Mouse (Mus musculus) heart, embryonic 15.5 days (tissue): ENCODE data around the gene Extl2. TPM values are rescaled to one million over a fixed set of nuclear protein-coding genes. Genes with fewer than 3 reads are reported as not detected.
A peak's percentile ranks its signal among the peaks of the same experiment; 100 is the strongest.

ENCODE experiments used
- ATAC-seq: fragments of 200-750 bp; cut with Nextera tagmentation; replicated peaks from 2 replicates; pipeline ENCODE4 v1.8.0; 2017; ENCODE audit warnings: low read depth, moderate TSS enrichment; ENCODE audit not compliant: insufficient number of reproducible peaks, insufficient read depth, low FRiP score
- H3K27ac ChIP-seq: fragments of 300-500 bp; sonication (generic); 2 replicates; pipeline ENCODE4 v1.5.1; 2015; ENCODE audit warnings: mild to moderate bottlenecking, inconsistent platforms
- H3K27me3 ChIP-seq: fragments of 300-500 bp; sonication (generic); 2 replicates; pipeline ENCODE4 v1.6.1; 2015; ENCODE audit warnings: inconsistent platforms
- H3K36me3 ChIP-seq: fragments of 300-500 bp; sonication (generic); 2 replicates; pipeline ENCODE4 v1.6.1; 2015; ENCODE audit warnings: mild to moderate bottlenecking, inconsistent platforms
- H3K4me1 ChIP-seq: fragments of 300-500 bp; sonication (generic); replicated peaks from 2 replicates; pipeline ENCODE4 v1.6.1; 2015; ENCODE audit warnings: inconsistent platforms
- H3K4me2 ChIP-seq: fragments of 300-500 bp; sonication (generic); 2 replicates; pipeline ENCODE4 v1.6.1; 2015; ENCODE audit warnings: inconsistent platforms, mild to moderate bottlenecking, moderate library complexity
- H3K4me3 ChIP-seq: fragments of 300-500 bp; sonication (generic); 2 replicates; pipeline ENCODE4 v1.5.1; 2015; ENCODE audit warnings: mild to moderate bottlenecking, inconsistent platforms
- H3K9ac ChIP-seq: fragments of 300-500 bp; sonication (generic); 2 replicates; pipeline ENCODE4 v1.6.1; 2015; ENCODE audit warnings: mild to moderate bottlenecking, inconsistent platforms
- H3K9me3 ChIP-seq: fragments of 300-500 bp; sonication (generic); replicated peaks from 2 replicates; pipeline ENCODE4 v1.6.1; 2016; ENCODE audit warnings: inconsistent platforms
- WGBS: fragments of 180-500 bp; shearing (Covaris S2); methylation state at CpG from one replicate; pipeline ENCODE4 v1.1.7; 2015; ENCODE audit warnings: mixed read lengths; 5-methylcytosine and 5-hydroxymethylcytosine counted together
- polyA plus RNA-seq: library from polyadenylated mRNA; unstranded; fragments of >200 nt; fragmentation: Nextera tagmentation; extraction: Ambion mirVana; gene quantifications from 2 replicates; pipeline ENCODE4 v1.2.1, GENCODE M21; 2015

The Extl2 gene
- polyA plus RNA-seq, 1 experiment from 2014 or later, result 19.0 TPM

- Histone ChIP-seq H3K27ac (no peak overlapping the region), H3K9ac (no peak overlapping the region), H3K4me2 (no peak overlapping the region), H3K27me3 (no peaks in the 10 kb centered on the region), H3K9me3 (no peaks in the 10 kb centered on the region), H3K4me1 (peaks cover 5% of the 10 kb centered on the region; the same call in 1 of the 2 replicates), H3K4me3 (no peak overlapping the region), H3K36me3 (peaks cover 24% of the 10 kb centered on the region; the same call in 1 of the 2 replicates)
- 64% methylated on average over 10 of the region's 10 CpGs for WGBS
- ATAC-seq, result peak; percentile 80
Measured at GRCm38 (mm10) chr3:115974995-115975394, 32.3 kb upstream of the Extl2 start.

GRCm38 (mm10) chr3:115979000-115979399, 28.3 kb upstream of the Extl2 start:
- Histone ChIP-seq H3K36me3 (peaks cover 39% of the 10 kb centered on the region), H3K4me3 (no peak overlapping the region), H3K9me3 (no peaks in the 10 kb centered on the region), H3K9ac (no peak overlapping the region), H3K4me1 (peaks cover 5% of the 10 kb centered on the region; the same call in 1 of the 2 replicates), H3K4me2 (no peak overlapping the region), H3K27me3 (no peaks in the 10 kb centered on the region), H3K27ac (no peak overlapping the region)
- no peak for ATAC-seq
- WGBS, result 33% methylated on average over 1 of the region's 1 CpGs

- no peaks in the 10 kb centered on the region for H3K27me3 ChIP-seq
- H3K27ac ChIP-seq, result no peak overlapping the region
- H3K9me3 ChIP-seq, result no peaks in the 10 kb centered on the region
- ATAC-seq, result no peak
- H3K4me3 ChIP-seq, result no peak overlapping the region
- 89% methylated on average over 8 of the region's 8 CpGs for WGBS
- H3K4me1 ChIP-seq, result 0 out of 2 replicates have a peak, but pooled peaks cover 4% of the 10 kb centered on the region
- peaks cover 44% of the 10 kb centered on the region for H3K36me3 ChIP-seq
- no peak overlapping the region for H3K9ac ChIP-seq
- no peak overlapping the region for H3K4me2 ChIP-seq
Measured at GRCm38 (mm10) chr3:115983217-115983616, 24.0 kb upstream of the Extl2 start.

GRCm38 (mm10) chr3:115984653-115985052, 22.6 kb upstream of the Extl2 start:
- no peaks in the 10 kb centered on the region for H3K9me3 ChIP-seq
- H3K9ac ChIP-seq, result no peak overlapping the region
- no peaks in the 10 kb centered on the region for H3K27me3 ChIP-seq
- H3K4me3 ChIP-seq, result no peak overlapping the region
- no peak overlapping the region for H3K4me2 ChIP-seq
- 92% methylated on average over 9 of the region's 9 CpGs for WGBS
- no peak overlapping the region for H3K27ac ChIP-seq
- H3K36me3 ChIP-seq, result peaks cover 50% of the 10 kb centered on the region
- ATAC-seq, result no peak
- H3K4me1 ChIP-seq, result 0 out of 2 replicates have a peak, but pooled peaks cover 4% of the 10 kb centered on the region

GRCm38 (mm10) chr3:115985183-115985892, 21.9 kb upstream of the Extl2 start:
- WGBS, result 61% methylated on average over 9 of the region's 9 CpGs
- Histone ChIP-seq H3K27me3 (no peaks in the 10 kb centered on the region), H3K36me3 (peaks cover 54% of the 10 kb centered on the region), H3K4me3 (no peak overlapping the region), H3K9me3 (no peaks in the 10 kb centered on the region), H3K9ac (no peak overlapping the region), H3K27ac (no peak overlapping the region), H3K4me1 (0 out of 2 replicates have a peak, but pooled peaks cover 4% of the 10 kb centered on the region), H3K4me2 (no peak overlapping the region)
- ATAC-seq, result no peak; the same call in 1 of the 2 replicates

GRCm38 (mm10) chr3:115992103-115992502, 15.2 kb upstream of the Extl2 start:
- no peak for ATAC-seq
- Histone ChIP-seq H3K27ac (no peak overlapping the region), H3K9me3 (no peaks in the 10 kb centered on the region), H3K36me3 (peaks cover 27% of the 10 kb centered on the region), H3K4me1 (peaks cover 4% of the 10 kb centered on the region; the same call in 1 of the 2 replicates), H3K4me2 (no peak overlapping the region), H3K27me3 (no peaks in the 10 kb centered on the region), H3K4me3 (no peak overlapping the region), H3K9ac (no peak overlapping the region)
- WGBS, result 57% methylated on average over 4 of the region's 4 CpGs

- ATAC-seq, result no peak
- H3K4me2 ChIP-seq, result no peak overlapping the region
- peaks cover 27% of the 10 kb centered on the region for H3K36me3 ChIP-seq
- H3K9me3 ChIP-seq, result no peaks in the 10 kb centered on the region
- no peak overlapping the region for H3K27ac ChIP-seq
- H3K27me3 ChIP-seq, result no peaks in the 10 kb centered on the region
- no peak overlapping the region for H3K9ac ChIP-seq
- H3K4me1 ChIP-seq, result peaks cover 4% of the 10 kb centered on the region; the same call in 1 of the 2 replicates
- WGBS, result 70% methylated on average over 4 of the region's 4 CpGs
- H3K4me3 ChIP-seq, result no peak overlapping the region
Measured at GRCm38 (mm10) chr3:115992588-115992987, 14.7 kb upstream of the Extl2 start.

- H3K9me3 ChIP-seq, result no peaks in the 10 kb centered on the region
- H3K9ac ChIP-seq, result no peak overlapping the region
- no peak overlapping the region for H3K4me2 ChIP-seq
- ATAC-seq, result no peak
- 80% methylated on average over 10 of the region's 10 CpGs for WGBS
- peaks cover 29% of the 10 kb centered on the region for H3K36me3 ChIP-seq
- H3K4me1 ChIP-seq, result peaks cover 4% of the 10 kb centered on the region; the same call in 1 of the 2 replicates
- H3K27ac ChIP-seq, result no peak overlapping the region
- no peaks in the 10 kb centered on the region for H3K27me3 ChIP-seq
- H3K4me3 ChIP-seq, result no peak overlapping the region
Measured at GRCm38 (mm10) chr3:115993025-115993424, 14.2 kb upstream of the Extl2 start.

- WGBS, result 82% methylated on average over 5 of the region's 5 CpGs
- Histone ChIP-seq H3K4me3 (no peak overlapping the region), H3K9me3 (no peaks in the 10 kb centered on the region)
Measured at GRCm38 (mm10) chr3:115996929-115997328, 10.3 kb upstream of the Extl2 start.

GRCm38 (mm10) chr3:116006284-116006977, 831 bp upstream of the Extl2 start:
- H3K27me3 ChIP-seq, result no peaks in the 10 kb centered on the region
- H3K36me3 ChIP-seq, result peaks cover 18% of the 10 kb centered on the region; the same call in 1 of the 2 replicates
- peak overlapping the region; percentile 90 for H3K27ac ChIP-seq
- peak overlapping the region; percentile 76 for H3K4me3 ChIP-seq
- 7% methylated on average over 12 of the region's 12 CpGs for WGBS
- peaks cover 19% of the 10 kb centered on the region for H3K4me1 ChIP-seq
- H3K4me2 ChIP-seq, result peak overlapping the region; percentile 90
- H3K9me3 ChIP-seq, result no peaks in the 10 kb centered on the region
- peak overlapping the region; percentile 73 for H3K9ac ChIP-seq
- peak; percentile 7; the same call in 1 of the 2 replicates for ATAC-seq

More at GRCm38 (mm10) chr3:115996929-115997328, 10.3 kb upstream of the Extl2 start:
- Histone ChIP-seq H3K27me3 (no peaks in the 10 kb centered on the region), H3K36me3 (peaks cover 25% of the 10 kb centered on the region), H3K27ac (no peak overlapping the region), H3K4me2 (no peak overlapping the region), H3K9ac (no peak overlapping the region), H3K4me1 (peaks cover 2% of the 10 kb centered on the region; the same call in 1 of the 2 replicates)
- no peak for ATAC-seq

GRCm38 (mm10) chr3:116007941-116008440, 729 bp downstream of the Extl2 start:
- Histone ChIP-seq H3K4me1 (peaks cover 27% of the 10 kb centered on the region), H3K36me3 (peaks cover 14% of the 10 kb centered on the region; the same call in 1 of the 2 replicates), H3K9me3 (no peaks in the 10 kb centered on the region), H3K4me3 (peak overlapping the region; percentile 76), H3K9ac (peak overlapping the region; percentile 57), H3K4me2 (peak overlapping the region; percentile 90), H3K27me3 (no peaks in the 10 kb centered on the region), H3K27ac (peak overlapping the region; percentile 90)
- under 1% methylated on average over 12 of the region's 12 CpGs for WGBS
- peak; percentile 61; the same call in 1 of the 2 replicates for ATAC-seq
